In genomic region chr13:49096826-49097225, GRCm38 (mm10) we compare ENCODE assay signal across 19 mouse cellular contexts. TPM values are rescaled to one million over a fixed set of nuclear protein-coding genes. Genes with fewer than 3 reads are reported as not detected.
"Had no signal": no experiment of that assay in that cellular context is flagged by ENCODE, and none has a peak within 500 bp of the region (broad histone marks: within the 10 kb centered on the region; RNA-seq: fewer than 3 reads in every experiment).

No protein-coding gene starts in this region.

- H3K4me1 ChIP-seq: midbrain, embryonic 15.5 days; neural tube, embryonic 12.5 days; stomach, embryonic 15.5 days had no signal

- H3K4me2 ChIP-seq: lung, embryonic 15.5 days; midbrain, embryonic 11.5 days; midbrain, embryonic 13.5 days; midbrain, embryonic 15.5 days; neural tube, embryonic 12.5 days; stomach, embryonic 15.5 days had no signal

- H3K27me3 ChIP-seq: lung, embryonic 15.5 days; midbrain, embryonic 13.5 days; midbrain, embryonic 15.5 days; neural tube, embryonic 12.5 days; stomach, embryonic 15.5 days had no signal

- H3K9me3 ChIP-seq: lung, embryonic 15.5 days; midbrain, embryonic 13.5 days; midbrain, embryonic 15.5 days; neural tube, embryonic 12.5 days; stomach, embryonic 15.5 days had no signal

- DNase-seq: lung, adult 2 months; lung, postnatal 14 days; lung, postnatal 36 days; right cerebral cortex, postnatal 14 days; thymus, adult 2 months; thymus, postnatal 25 days; thymus, postnatal 4 days had no signal

- H3K4me3 ChIP-seq: lung, embryonic 15.5 days; megakaryocyte, embryonic 14.5 days; midbrain, embryonic 13.5 days; midbrain, embryonic 15.5 days; neural tube, embryonic 12.5 days; stomach, embryonic 15.5 days had no signal

- H3K9ac ChIP-seq: lung, embryonic 15.5 days; midbrain, embryonic 13.5 days; midbrain, embryonic 15.5 days; neural tube, embryonic 12.5 days; stomach, embryonic 15.5 days had no signal

- ATAC-seq: lung, postnatal 0 days; midbrain, embryonic 13.5 days; midbrain, embryonic 15.5 days had no signal

- H3K27ac ChIP-seq: lung, embryonic 15.5 days; macrophage; midbrain, embryonic 13.5 days; midbrain, embryonic 15.5 days; neural tube, embryonic 12.5 days; stomach, embryonic 15.5 days; stomach, postnatal 0 days had no signal

- H3K36me3 ChIP-seq: lung, embryonic 15.5 days; stomach, embryonic 15.5 days had no signal

RNA-seq across cellular contexts. Expression of gene Wnk2, which starts 51.0 kb away (rescaled TPM):
- total RNA-seq: megakaryocyte progenitor cell, adult 5-6 weeks; monocyte, adult 5-6 weeks had no signal
- polyA plus RNA-seq: macrophage had no signal
